Mouse (Mus musculus): Measurements from ENCODE around the gene Gm49673. TPM values are rescaled to one million over a fixed set of nuclear protein-coding genes. Genes with fewer than 3 reads are reported as not detected.
"Not testable (repeated sequence)": the region's sequence is repeated elsewhere in the genome, so short reads cannot be mapped to it uniquely, and the experiment has no call there.

The Gm49673 gene
- polyA plus RNA-seq, 1 experiment from 2014 or later = not detected

- DNase-seq = peak; percentile 16
- Histone ChIP-seq H3K4me3 (ENCODE audit: low read depth, low read length) (peak overlapping the region; percentile 49), H3K9ac (peak overlapping the region; percentile 66), H3K4me2 (peak overlapping the region; percentile 55)
- 8% methylated on average over 5 of the region's 5 CpGs for WGBS
- not testable (repeated sequence) for H3K4me1 ChIP-seq (ENCODE audit: insufficient read depth); H3K9me3 ChIP-seq (ENCODE audit: low read depth, low read length); H3K27ac ChIP-seq (ENCODE audit: low read depth); H3K27me3 ChIP-seq (ENCODE audit: insufficient read depth, low read length); H3K36me3 ChIP-seq (ENCODE audit: insufficient read depth)
- peak; percentile 4; the same call in 1 of the 2 replicates for ATAC-seq (ENCODE audit: insufficient read depth)
Observed at GRCm38 (mm10) chr17:8146931-8147330, 657 bp downstream of the Gm49673 start.

GRCm38 (mm10) chr17:8143802-8144673 is 3.5 kb downstream of the Gm49673 start:
- WGBS = 29% methylated on average over 13 of the region's 14 CpGs
- not testable (repeated sequence) for H3K4me3 ChIP-seq (ENCODE audit: low read depth, low read length); ATAC-seq (ENCODE audit: insufficient read depth); H3K27ac ChIP-seq (ENCODE audit: low read depth); H3K36me3 ChIP-seq (ENCODE audit: insufficient read depth); H3K9me3 ChIP-seq (ENCODE audit: low read depth, low read length); H3K9ac ChIP-seq; H3K4me2 ChIP-seq; H3K4me1 ChIP-seq (ENCODE audit: insufficient read depth); H3K27me3 ChIP-seq (ENCODE audit: insufficient read depth, low read length)
- DNase-seq = peak; percentile 18

GRCm38 (mm10) chr17:8140210-8140609 is 7.4 kb downstream of the Gm49673 start:
- not testable (repeated sequence) for DNase-seq; H3K9ac ChIP-seq; ATAC-seq (ENCODE audit: insufficient read depth); H3K27ac ChIP-seq (ENCODE audit: low read depth); H3K9me3 ChIP-seq (ENCODE audit: low read depth, low read length); H3K4me1 ChIP-seq (ENCODE audit: insufficient read depth); H3K27me3 ChIP-seq (ENCODE audit: insufficient read depth, low read length); H3K36me3 ChIP-seq (ENCODE audit: insufficient read depth); H3K4me2 ChIP-seq; H3K4me3 ChIP-seq (ENCODE audit: low read depth, low read length)
- 80% methylated on average over 3 of the region's 3 CpGs for WGBS

- WGBS = 95% methylated on average over 5 of the region's 5 CpGs
- not testable (repeated sequence) for H3K27me3 ChIP-seq (ENCODE audit: insufficient read depth, low read length); H3K4me1 ChIP-seq (ENCODE audit: insufficient read depth); H3K4me2 ChIP-seq; H3K27ac ChIP-seq (ENCODE audit: low read depth); H3K4me3 ChIP-seq (ENCODE audit: low read depth, low read length); H3K9me3 ChIP-seq (ENCODE audit: low read depth, low read length); ATAC-seq (ENCODE audit: insufficient read depth); H3K36me3 ChIP-seq (ENCODE audit: insufficient read depth); H3K9ac ChIP-seq; DNase-seq
Observed at GRCm38 (mm10) chr17:8138116-8138515, 9.5 kb downstream of the Gm49673 start.

GRCm38 (mm10) chr17:8130849-8131248 is 16.7 kb downstream of the Gm49673 start:
- H3K4me1 ChIP-seq (ENCODE audit: insufficient read depth); H3K4me3 ChIP-seq (ENCODE audit: low read depth, low read length): not testable (repeated sequence)
- WGBS = no CpG with 5 or more reads among the region's 6 CpGs

GRCm38 (mm10) chr17:8129578-8129977 is 18.0 kb downstream of the Gm49673 start:
- not testable (repeated sequence) for H3K27me3 ChIP-seq (ENCODE audit: insufficient read depth, low read length); H3K4me1 ChIP-seq (ENCODE audit: insufficient read depth); DNase-seq; H3K4me2 ChIP-seq; H3K4me3 ChIP-seq (ENCODE audit: low read depth, low read length); H3K36me3 ChIP-seq (ENCODE audit: insufficient read depth); H3K27ac ChIP-seq (ENCODE audit: low read depth); ATAC-seq (ENCODE audit: insufficient read depth); H3K9ac ChIP-seq; H3K9me3 ChIP-seq (ENCODE audit: low read depth, low read length)
- WGBS = 79% methylated on average over 9 of the region's 9 CpGs

More at GRCm38 (mm10) chr17:8130849-8131248, 16.7 kb downstream of the Gm49673 start:
- H3K4me2 ChIP-seq; H3K27ac ChIP-seq (ENCODE audit: low read depth); H3K9me3 ChIP-seq (ENCODE audit: low read depth, low read length); H3K27me3 ChIP-seq (ENCODE audit: insufficient read depth, low read length); DNase-seq; H3K9ac ChIP-seq; H3K36me3 ChIP-seq (ENCODE audit: insufficient read depth); ATAC-seq (ENCODE audit: insufficient read depth): not testable (repeated sequence)

GRCm38 (mm10) chr17:8128326-8128993 is 19.1 kb downstream of the Gm49673 start:
- not testable (repeated sequence) for H3K4me3 ChIP-seq (ENCODE audit: low read depth, low read length); H3K4me1 ChIP-seq (ENCODE audit: insufficient read depth); H3K4me2 ChIP-seq; H3K36me3 ChIP-seq (ENCODE audit: insufficient read depth); H3K27ac ChIP-seq (ENCODE audit: low read depth); H3K27me3 ChIP-seq (ENCODE audit: insufficient read depth, low read length); DNase-seq; ATAC-seq (ENCODE audit: insufficient read depth); H3K9ac ChIP-seq; H3K9me3 ChIP-seq (ENCODE audit: low read depth, low read length)
- WGBS = 80% methylated on average over 1 of the region's 7 CpGs

GRCm38 (mm10) chr17:8124586-8124985 is 23.0 kb downstream of the Gm49673 start:
- not testable (repeated sequence) for ATAC-seq (ENCODE audit: insufficient read depth); H3K4me1 ChIP-seq (ENCODE audit: insufficient read depth); H3K27me3 ChIP-seq (ENCODE audit: insufficient read depth, low read length); H3K9me3 ChIP-seq (ENCODE audit: low read depth, low read length); H3K4me3 ChIP-seq (ENCODE audit: low read depth, low read length); H3K36me3 ChIP-seq (ENCODE audit: insufficient read depth); DNase-seq; H3K4me2 ChIP-seq; H3K9ac ChIP-seq; H3K27ac ChIP-seq (ENCODE audit: low read depth)
- WGBS = 92% methylated on average over 3 of the region's 6 CpGs

GRCm38 (mm10) chr17:8122974-8123373 is 24.6 kb downstream of the Gm49673 start:
- WGBS = no CpG with 5 or more reads among the region's 3 CpGs

GRCm38 (mm10) chr17:8116928-8117327 is 30.7 kb downstream of the Gm49673 start:
- H3K27me3 ChIP-seq (ENCODE audit: insufficient read depth, low read length); H3K9me3 ChIP-seq (ENCODE audit: low read depth, low read length); ATAC-seq (ENCODE audit: insufficient read depth); DNase-seq; H3K27ac ChIP-seq (ENCODE audit: low read depth); H3K4me1 ChIP-seq (ENCODE audit: insufficient read depth); H3K36me3 ChIP-seq (ENCODE audit: insufficient read depth); H3K4me2 ChIP-seq; H3K4me3 ChIP-seq (ENCODE audit: low read depth, low read length); H3K9ac ChIP-seq: not testable (repeated sequence)
- no CpG with 5 or more reads among the region's 6 CpGs for WGBS

More at GRCm38 (mm10) chr17:8122974-8123373, 24.6 kb downstream of the Gm49673 start:
- not testable (repeated sequence) for DNase-seq; H3K27ac ChIP-seq (ENCODE audit: low read depth); H3K9ac ChIP-seq; H3K27me3 ChIP-seq (ENCODE audit: insufficient read depth, low read length); H3K4me1 ChIP-seq (ENCODE audit: insufficient read depth); H3K4me3 ChIP-seq (ENCODE audit: low read depth, low read length); ATAC-seq (ENCODE audit: insufficient read depth); H3K4me2 ChIP-seq; H3K9me3 ChIP-seq (ENCODE audit: low read depth, low read length); H3K36me3 ChIP-seq (ENCODE audit: insufficient read depth)
